ENCODE assay signal across 25 mouse cellular contexts in genomic region chr12:8418890-8419289, GRCm38 (mm10).
A peak's percentile ranks its signal among the peaks of the same experiment; 100 is the strongest.
DNase-seq lines count a peak whose midpoint lies in the region; ATAC-seq lines count a peak whose summit lies in the region.
"Had no signal": no experiment of that assay in that cellular context is flagged by ENCODE, and none has a peak within 500 bp of the region (broad histone marks: within the 10 kb centered on the region; RNA-seq: fewer than 3 reads in every experiment).

No protein-coding gene starts in this region.

- ATAC-seq in lung, embryonic 15.5 days (ENCODE audit: borderline replicate concordance, extremely low read depth, low FRiP score, low TSS enrichment) = peak; percentile 35; the same call in 1 of the 2 replicates
- ATAC-seq in monocyte, adult 5-6 weeks (replicated peaks; ENCODE audit: insufficient number of reproducible peaks, low FRiP score, low TSS enrichment, poor library complexity, severe bottlenecking) = no peak
- no peak for ATAC-seq in granulocyte monocyte progenitor cell, adult 5-6 weeks (replicated peaks; ENCODE audit: poor library complexity, severe bottlenecking)
- ATAC-seq: forebrain, embryonic 13.5 days; midbrain, embryonic 13.5 days; Patski had no signal

- no peaks in the 10 kb centered on the region for H3K9me3 ChIP-seq in lung, embryonic 15.5 days
- H3K9me3 ChIP-seq: embryonic facial prominence, embryonic 13.5 days; forebrain, embryonic 13.5 days; hindbrain, embryonic 12.5 days; limb, embryonic 15.5 days; liver, embryonic 15.5 days; midbrain, embryonic 13.5 days had no signal

- H3K27ac ChIP-seq in lung, embryonic 15.5 days = peak overlapping the region; percentile 46; the same call in 1 of the 2 replicates
- H3K27ac ChIP-seq: embryonic facial prominence, embryonic 13.5 days; forebrain, embryonic 13.5 days; heart, adult 2 months; hindbrain, embryonic 12.5 days; kidney, postnatal 0 days; limb, embryonic 15.5 days; liver, embryonic 15.5 days; midbrain, embryonic 13.5 days had no signal

- H3K36me3 ChIP-seq in lung, embryonic 15.5 days = no peaks in the 10 kb centered on the region
- H3K36me3 ChIP-seq: embryonic facial prominence, embryonic 13.5 days; hindbrain, embryonic 12.5 days; limb, embryonic 15.5 days; liver, embryonic 15.5 days; midbrain, embryonic 13.5 days had no signal

- peaks cover 7% of the 10 kb centered on the region; the same call in 1 of the 2 replicates for H3K4me1 ChIP-seq in lung, embryonic 15.5 days
- H3K4me1 ChIP-seq: forebrain, embryonic 13.5 days; hindbrain, embryonic 12.5 days; limb, embryonic 15.5 days; liver, embryonic 15.5 days had no signal

- H3K4me2 ChIP-seq in lung, embryonic 15.5 days = no peak overlapping the region
- H3K4me2 ChIP-seq: embryonic facial prominence, embryonic 13.5 days; forebrain, embryonic 13.5 days; hindbrain, embryonic 12.5 days; limb, embryonic 15.5 days; liver, embryonic 15.5 days; midbrain, embryonic 13.5 days had no signal

- no peaks in the 10 kb centered on the region for H3K27me3 ChIP-seq in lung, embryonic 15.5 days
- H3K27me3 ChIP-seq: embryonic facial prominence, embryonic 13.5 days; forebrain, embryonic 13.5 days; hindbrain, embryonic 12.5 days; limb, embryonic 15.5 days; liver, embryonic 15.5 days; midbrain, embryonic 13.5 days; Patski had no signal

- H3K9ac ChIP-seq in lung, embryonic 15.5 days = no peak overlapping the region
- H3K9ac ChIP-seq: embryonic facial prominence, embryonic 13.5 days; forebrain, embryonic 13.5 days; hindbrain, embryonic 12.5 days; limb, embryonic 15.5 days; liver, embryonic 15.5 days; midbrain, embryonic 13.5 days had no signal

- 59% methylated on average over 5 of the region's 5 CpGs for WGBS in lung, embryonic 15.5 days

- DNase-seq in lung, postnatal 4 days = no peak
- peak; percentile 68 for DNase-seq in NIH3T3 (ENCODE audit: low read depth)
- peak; percentile 57 for DNase-seq in lung, postnatal 36 days
- DNase-seq in layer of hippocampus, postnatal 25 days (ENCODE audit: extremely low spot score in 1 of 2, low spot score in 1 of 2) = no peak
- DNase-seq: adrenal gland, adult 8-10 months; cerebellum, adult 2 months; cerebellum, postnatal 25 days; gastrocnemius, postnatal 10 days; kidney, adult 11 months; layer of hippocampus, adult 9-11 months; left cerebral cortex, postnatal 4 days; thymus, postnatal 25 days had no signal

- H3K4me3 ChIP-seq in lung, embryonic 15.5 days = no peak overlapping the region
- H3K4me3 ChIP-seq: embryonic facial prominence, embryonic 13.5 days; forebrain, embryonic 13.5 days; heart, adult 2 months; hindbrain, embryonic 12.5 days; limb, embryonic 15.5 days; liver, embryonic 15.5 days; megakaryocyte, embryonic 14.5 days; midbrain, embryonic 13.5 days had no signal

Comparison
In these comparisons a context has a peak if more than half of its experiments do, and no peak if none do; other contexts are left out.
1. DNase-seq: peak in NIH3T3 (single experiment) and lung, postnatal 36 days (single experiment); none in lung, postnatal 4 days (0 of 2) and layer of hippocampus, postnatal 25 days (0 of 2).